Mouse (Mus musculus) forebrain, embryonic 15.5 days (tissue): ENCODE results near the gene Pou2af1. TPM values are rescaled to one million over a fixed set of nuclear protein-coding genes. Genes with fewer than 3 reads are reported as not detected.

Experiments
- ATAC-seq: fragments of 200-750 bp; cut with Nextera tagmentation; replicated peaks from 2 replicates; pipeline ENCODE4 v1.8.0; 2017; ENCODE audit warnings: mild to moderate bottlenecking, moderate TSS enrichment, moderate library complexity
- H3K27ac ChIP-seq: fragments of 300-500 bp; sonication (generic); replicated peaks from 2 replicates; pipeline ENCODE4 v1.5.1; 2015; ENCODE audit warnings: mild to moderate bottlenecking, inconsistent platforms
- H3K27me3 ChIP-seq: fragments of 300-500 bp; sonication (generic); 2 replicates; pipeline ENCODE4 v1.6.1; 2015; ENCODE audit warnings: inconsistent platforms
- H3K36me3 ChIP-seq: fragments of 300-500 bp; sonication (generic); 2 replicates; pipeline ENCODE4 v1.6.1; 2015; ENCODE audit warnings: mild to moderate bottlenecking, inconsistent platforms
- H3K4me1 ChIP-seq: fragments of 300-500 bp; sonication (generic); 2 replicates; pipeline ENCODE4 v1.6.1; 2015; ENCODE audit warnings: inconsistent platforms
- H3K4me2 ChIP-seq: fragments of 300-500 bp; sonication (generic); replicated peaks from 2 replicates; pipeline ENCODE4 v1.6.1; 2015; ENCODE audit warnings: mild to moderate bottlenecking, inconsistent platforms
- H3K4me3 ChIP-seq: fragments of 300-500 bp; sonication (generic); 2 replicates; pipeline ENCODE4 v1.5.1; 2015; ENCODE audit warnings: mild to moderate bottlenecking, inconsistent platforms
- H3K9ac ChIP-seq: fragments of 300-500 bp; sonication (generic); replicated peaks from 2 replicates; pipeline ENCODE4 v1.6.1; 2015; ENCODE audit warnings: mild to moderate bottlenecking, inconsistent platforms
- H3K9me3 ChIP-seq: fragments of 300-500 bp; sonication (generic); 2 replicates; pipeline ENCODE4 v1.6.1; 2016; ENCODE audit warnings: inconsistent platforms
- WGBS: fragments of 180-500 bp; shearing (Covaris S2); methylation state at CpG from one replicate; pipeline ENCODE4 v1.1.7; 2015; ENCODE audit warnings: mixed read lengths; 5-methylcytosine and 5-hydroxymethylcytosine counted together
- polyA plus RNA-seq: library from polyadenylated mRNA; unstranded; fragments of >200 nt; fragmentation: Nextera tagmentation; extraction: Ambion mirVana; gene quantifications from 2 replicates; pipeline ENCODE4 v1.2.1, GENCODE M21; 2015

Gene Pou2af1
- 0.14 TPM in 1 of 2 replicates, not detected in the other for polyA plus RNA-seq

DNA sequence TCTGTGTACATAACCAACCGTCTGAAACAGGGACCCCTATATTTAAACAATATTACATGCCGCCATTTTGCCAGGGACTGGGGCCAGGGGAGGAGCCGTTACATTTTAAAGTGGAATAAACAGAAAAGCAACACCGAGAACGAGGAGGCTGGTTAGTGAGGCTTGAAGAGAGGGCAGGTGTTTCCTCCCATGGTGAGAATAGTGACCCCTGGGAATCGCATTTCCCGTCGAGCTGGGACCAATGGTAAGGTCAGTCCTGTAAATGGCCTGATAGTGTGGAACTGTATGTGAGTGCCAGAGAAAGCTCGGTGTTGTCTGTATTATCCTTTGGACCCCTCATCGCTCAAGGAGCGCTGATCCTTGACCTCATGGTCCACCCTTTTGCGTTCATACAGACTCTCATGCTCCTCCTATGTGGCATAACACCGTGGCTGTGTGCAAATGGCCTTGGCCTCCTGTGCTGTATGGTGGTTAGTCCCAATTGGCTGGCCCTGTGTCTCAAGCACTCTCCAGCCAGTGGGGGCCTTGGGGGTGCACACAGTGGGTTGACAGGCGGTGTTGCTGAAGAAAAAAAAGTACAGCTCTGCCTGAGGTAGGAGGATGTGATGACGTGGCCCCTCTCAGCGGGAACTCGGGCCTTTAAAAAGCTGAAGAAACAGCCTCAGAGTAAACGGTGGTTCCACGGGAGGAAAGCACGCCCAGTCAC, at the start of gene Pou2af1:
Gene Pou2af1, plus strand, starts transcription at position 686 of the 706 bp plus-strand sequence.
- no peaks in the 10 kb centered on the region for H3K36me3 ChIP-seq
- WGBS, result 84% methylated on average over 20 of the region's 20 CpGs
- H3K9ac ChIP-seq, result no peak within 1 kb of the TSS
- no peak within 1 kb of the TSS for H3K4me2 ChIP-seq
- H3K27ac ChIP-seq, result no peak within 1 kb of the TSS
- H3K9me3 ChIP-seq, result no peaks in the 10 kb centered on the region
- H3K4me3 ChIP-seq, result no peak within 1 kb of the TSS
- ATAC-seq, result no peak
- H3K27me3 ChIP-seq, result no peaks in the 10 kb centered on the region
- H3K4me1 ChIP-seq, result 0 out of 2 replicates have a peak, but pooled peaks cover 3% of the 10 kb centered on the region

DNA sequence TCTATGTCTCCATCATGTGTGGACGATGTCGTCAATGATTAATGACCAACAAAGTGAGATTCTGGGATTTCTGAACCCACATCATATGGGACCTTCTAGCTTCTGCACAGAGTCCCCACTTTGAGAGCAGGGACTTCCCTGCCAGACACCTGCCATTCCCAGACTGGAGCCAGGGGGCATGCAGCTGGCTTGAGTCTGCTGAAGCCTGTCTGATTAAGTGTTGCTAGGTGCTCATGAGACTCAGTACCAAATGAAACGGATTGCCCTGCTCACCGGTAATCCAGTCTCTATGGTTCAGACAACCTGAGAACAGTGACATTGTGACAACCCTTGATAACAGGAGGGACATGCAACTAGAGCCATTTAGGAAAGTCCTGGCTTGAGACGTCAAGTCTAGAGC, 49.5 kb upstream of the Pou2af1 start:
- no peaks in the 10 kb centered on the region for H3K9me3 ChIP-seq
- H3K9ac ChIP-seq, result no peak overlapping the region
- H3K36me3 ChIP-seq, result no peaks in the 10 kb centered on the region
- WGBS, result 83% methylated on average over 5 of the region's 5 CpGs
- no peak overlapping the region for H3K27ac ChIP-seq
- H3K4me2 ChIP-seq, result no peak overlapping the region
- no peak for ATAC-seq
- H3K4me1 ChIP-seq, result 0 out of 2 replicates have a peak, but pooled peaks cover 3% of the 10 kb centered on the region
- H3K4me3 ChIP-seq, result no peak overlapping the region
- H3K27me3 ChIP-seq, result 0 out of 2 replicates have a peak, but pooled peaks cover 2% of the 10 kb centered on the region

DNA sequence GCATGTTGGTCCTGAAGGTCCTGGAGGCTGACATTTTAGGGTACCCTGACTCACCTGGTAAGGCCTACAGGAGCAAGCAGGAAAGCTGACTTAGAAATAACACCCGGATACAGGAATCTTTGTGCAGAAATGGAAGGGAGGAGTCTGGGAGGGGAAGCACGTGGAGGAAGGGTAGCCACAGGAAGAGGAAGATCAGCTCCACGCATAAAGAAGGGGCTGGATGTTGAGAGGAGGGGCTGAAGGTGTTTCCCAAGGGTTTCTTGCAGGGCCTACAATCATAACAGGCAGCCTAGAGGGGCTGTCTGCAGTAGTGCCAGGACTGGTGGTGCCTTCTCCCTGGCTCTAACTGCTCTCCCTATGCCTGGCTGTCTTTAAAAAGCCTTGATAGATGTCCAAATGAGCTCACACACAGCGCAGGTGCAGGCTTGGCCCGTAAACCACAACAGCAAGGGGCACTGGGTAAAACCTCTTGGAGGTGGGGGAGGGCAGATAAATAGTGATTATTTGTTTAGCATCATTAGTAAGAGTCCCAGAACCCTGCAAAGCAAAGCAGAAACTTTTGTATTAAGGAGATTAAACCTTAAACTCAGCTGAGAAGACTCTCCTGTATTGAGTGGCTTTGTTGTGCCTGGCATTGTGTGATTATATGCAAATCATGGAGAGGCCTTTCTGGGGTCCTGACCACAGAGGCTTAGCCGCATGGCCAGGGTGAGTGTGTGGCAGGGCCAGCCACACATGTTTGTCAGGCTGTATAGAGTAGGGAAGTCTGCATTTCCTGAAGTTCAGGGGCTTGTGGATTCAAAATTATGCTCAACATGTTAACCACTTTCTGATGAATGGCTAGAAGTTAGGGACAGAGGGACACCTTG, 48.0 kb upstream of the Pou2af1 start, which contains the start of gene Gm32742:
Gene Gm32742, minus strand, starts transcription at position 206 of the 869 bp plus-strand sequence.
- H3K4me3 ChIP-seq, result no peak within 1 kb of the TSS
- H3K27me3 ChIP-seq, result no peaks in the 10 kb centered on the region
- no peak for ATAC-seq
- WGBS, result 47% methylated on average over 6 of the region's 6 CpGs
- H3K4me2 ChIP-seq, result no peak within 1 kb of the TSS
- no peak within 1 kb of the TSS for H3K27ac ChIP-seq
- H3K9me3 ChIP-seq, result no peaks in the 10 kb centered on the region
- no peak within 1 kb of the TSS for H3K9ac ChIP-seq
- 0 out of 2 replicates have a peak, but pooled peaks cover 3% of the 10 kb centered on the region for H3K4me1 ChIP-seq
- H3K36me3 ChIP-seq, result no peaks in the 10 kb centered on the region

GRCm38 (mm10) chr9:51167954-51168353, 45.6 kb upstream of the Pou2af1 start:
- no peak for ATAC-seq
- Histone ChIP-seq H3K9ac (no peak overlapping the region), H3K4me2 (no peak overlapping the region), H3K9me3 (no peaks in the 10 kb centered on the region), H3K27me3 (no peaks in the 10 kb centered on the region), H3K36me3 (no peaks in the 10 kb centered on the region), H3K4me3 (no peak overlapping the region), H3K4me1 (0 out of 2 replicates have a peak, but pooled peaks cover 3% of the 10 kb centered on the region), H3K27ac (no peak overlapping the region)
- WGBS, result 45% methylated on average over 11 of the region's 11 CpGs

DNA sequence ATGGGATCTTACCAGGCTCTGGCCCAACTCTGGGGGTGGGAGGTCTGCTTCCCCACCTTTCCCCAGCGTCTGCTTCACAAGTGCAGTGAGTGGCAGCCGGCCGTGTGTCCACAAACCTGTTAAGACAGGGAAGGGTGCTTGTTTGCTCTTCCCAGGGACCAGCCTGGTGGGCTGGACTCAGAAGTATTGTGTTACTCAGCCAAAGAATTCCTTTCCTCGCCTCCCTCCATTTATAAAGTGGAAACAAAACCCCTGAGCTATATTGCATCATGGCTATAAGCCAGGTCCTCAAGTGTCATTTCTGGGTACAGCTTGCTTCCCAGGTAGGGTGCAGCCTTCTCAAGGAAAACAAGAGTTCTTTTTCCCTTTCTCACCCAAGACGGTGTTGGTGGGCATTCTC, 44.8 kb upstream of the Pou2af1 start:
- WGBS, result 48% methylated on average over 5 of the region's 5 CpGs
- ATAC-seq, result no peak
- no peak overlapping the region for H3K9ac ChIP-seq
- no peaks in the 10 kb centered on the region for H3K36me3 ChIP-seq
- H3K4me1 ChIP-seq, result 0 out of 2 replicates have a peak, but pooled peaks cover 3% of the 10 kb centered on the region
- H3K27ac ChIP-seq, result no peak overlapping the region
- H3K4me2 ChIP-seq, result no peak overlapping the region
- no peaks in the 10 kb centered on the region for H3K9me3 ChIP-seq
- no peak overlapping the region for H3K4me3 ChIP-seq
- H3K27me3 ChIP-seq, result no peaks in the 10 kb centered on the region

DNA sequence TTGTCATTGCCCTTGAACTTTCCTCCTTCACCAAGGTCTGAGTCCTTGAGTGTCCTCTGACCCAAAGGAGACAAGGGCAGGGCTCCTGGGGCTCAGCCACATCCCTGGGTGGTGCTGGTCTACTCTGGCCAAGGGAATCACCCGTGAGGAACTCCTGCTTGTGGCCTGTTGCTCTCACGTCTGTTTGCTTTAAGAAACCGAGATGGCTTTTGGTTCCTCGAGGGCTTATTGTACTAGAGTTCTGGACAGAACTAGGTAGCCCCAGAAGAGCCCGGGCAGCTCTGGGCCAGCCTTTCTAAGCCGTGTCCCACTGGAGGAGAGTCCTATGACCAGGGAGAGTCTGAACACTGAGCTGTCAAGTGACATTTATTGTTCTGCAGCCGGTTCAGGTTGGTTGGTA, 44.4 kb upstream of the Pou2af1 start:
- Histone ChIP-seq H3K27ac (no peak overlapping the region), H3K9ac (no peak overlapping the region), H3K36me3 (no peaks in the 10 kb centered on the region), H3K27me3 (no peaks in the 10 kb centered on the region), H3K4me1 (0 out of 2 replicates have a peak, but pooled peaks cover 3% of the 10 kb centered on the region), H3K9me3 (no peaks in the 10 kb centered on the region), H3K4me2 (no peak overlapping the region), H3K4me3 (no peak overlapping the region)
- no peak for ATAC-seq
- WGBS, result 93% methylated on average over 7 of the region's 7 CpGs

DNA sequence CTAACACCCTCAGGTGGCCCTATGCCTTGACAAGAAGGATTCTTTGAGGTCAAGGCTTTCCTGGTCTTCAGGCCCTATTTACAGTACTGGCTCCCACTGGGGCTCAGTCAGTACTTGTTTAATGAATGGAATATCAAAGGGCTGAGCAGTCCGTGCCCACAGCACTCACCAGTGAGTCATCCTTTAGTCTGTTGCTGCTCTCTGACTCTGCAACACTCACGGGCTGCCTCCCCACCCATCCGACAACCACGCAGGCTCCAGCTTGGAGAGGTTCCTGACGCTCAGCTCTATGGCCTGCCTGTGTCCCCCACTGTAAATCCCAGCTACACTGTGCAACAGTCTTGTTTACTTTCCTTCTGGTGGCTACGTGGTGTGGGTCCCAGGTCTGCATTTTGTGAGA, 43.2 kb upstream of the Pou2af1 start:
- no peak overlapping the region for H3K4me3 ChIP-seq
- H3K9me3 ChIP-seq, result no peaks in the 10 kb centered on the region
- H3K27me3 ChIP-seq, result no peaks in the 10 kb centered on the region
- no peak overlapping the region for H3K27ac ChIP-seq
- 0 out of 2 replicates have a peak, but pooled peaks cover 3% of the 10 kb centered on the region for H3K4me1 ChIP-seq
- H3K4me2 ChIP-seq, result no peak overlapping the region
- ATAC-seq, result no peak
- WGBS, result 90% methylated on average over 6 of the region's 6 CpGs
- H3K36me3 ChIP-seq, result no peaks in the 10 kb centered on the region
- no peak overlapping the region for H3K9ac ChIP-seq

GRCm38 (mm10) chr9:51174890-51175464, 38.5 kb upstream of the Pou2af1 start:
- Histone ChIP-seq H3K4me1 (no peaks in the 10 kb centered on the region), H3K4me2 (no peak overlapping the region), H3K27me3 (no peaks in the 10 kb centered on the region), H3K9ac (no peak overlapping the region), H3K4me3 (no peak overlapping the region), H3K27ac (no peak overlapping the region), H3K36me3 (no peaks in the 10 kb centered on the region), H3K9me3 (no peaks in the 10 kb centered on the region)
- 42% methylated on average over 8 of the region's 8 CpGs for WGBS
- ATAC-seq, result no peak

GRCm38 (mm10) chr9:51175722-51176121, 37.8 kb upstream of the Pou2af1 start:
- Histone ChIP-seq H3K4me2 (no peak overlapping the region), H3K9me3 (no peaks in the 10 kb centered on the region), H3K27me3 (no peaks in the 10 kb centered on the region), H3K27ac (no peak overlapping the region), H3K36me3 (no peaks in the 10 kb centered on the region), H3K4me1 (no peaks in the 10 kb centered on the region), H3K9ac (no peak overlapping the region), H3K4me3 (no peak overlapping the region)
- ATAC-seq, result no peak
- 87% methylated on average over 1 of the region's 1 CpGs for WGBS

DNA sequence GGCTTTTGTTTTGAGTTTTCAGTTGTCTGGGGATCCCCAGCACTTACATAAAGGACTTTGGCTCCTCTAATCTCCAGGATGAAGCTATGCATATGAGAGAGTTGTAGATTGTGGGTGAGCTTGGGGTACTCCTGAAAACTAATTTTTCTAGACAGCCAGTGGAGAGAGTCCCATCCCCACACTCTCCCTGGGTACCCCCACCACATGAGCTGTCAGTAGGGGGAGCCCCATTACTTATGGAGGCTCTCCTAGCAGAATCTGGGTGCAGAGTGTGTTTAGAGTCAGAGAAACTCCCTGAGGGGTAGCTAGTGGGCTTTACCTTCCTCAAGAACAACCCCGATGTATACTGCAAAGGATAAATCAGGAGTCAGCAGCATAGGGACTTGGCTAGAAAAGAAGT, 35.2 kb upstream of the Pou2af1 start:
- Histone ChIP-seq H3K4me1 (no peaks in the 10 kb centered on the region), H3K9ac (no peak overlapping the region), H3K9me3 (no peaks in the 10 kb centered on the region), H3K4me2 (no peak overlapping the region), H3K4me3 (no peak overlapping the region), H3K36me3 (no peaks in the 10 kb centered on the region), H3K27me3 (no peaks in the 10 kb centered on the region), H3K27ac (no peak overlapping the region)
- ATAC-seq, result no peak
- 90% methylated on average over 1 of the region's 1 CpGs for WGBS

- WGBS, result 36% methylated on average over 5 of the region's 5 CpGs
- H3K9me3 ChIP-seq, result no peaks in the 10 kb centered on the region
- H3K4me3 ChIP-seq, result no peak overlapping the region
- no peak overlapping the region for H3K4me2 ChIP-seq
- no peak for ATAC-seq
- H3K27ac ChIP-seq, result no peak overlapping the region
- no peaks in the 10 kb centered on the region for H3K27me3 ChIP-seq
- no peaks in the 10 kb centered on the region for H3K36me3 ChIP-seq
- no peak overlapping the region for H3K9ac ChIP-seq
- no peaks in the 10 kb centered on the region for H3K4me1 ChIP-seq
Observed at GRCm38 (mm10) chr9:51180621-51181020, 32.9 kb upstream of the Pou2af1 start.
